Mouse (Mus musculus): ENCODE measurements at regions not wholly inside any gene's neighbourhood (a gene's known extent, or its start where the extent isn't known, plus 50 kb on each side); places are given as distances from the start of the nearest gene placed in this dataset.

GRCm38 (mm10) chr3:130853866-130854265 is 123.7 kb upstream of the Rpl34 start:
- WGBS (ENCODE audit: insufficient replicate concordance): 71% methylated on average over 9 of the region's 9 CpGs
- Histone ChIP-seq H3K4me1 (replicated peaks; ENCODE audit: control insufficient read depth in 2 of 2, insufficient read depth in 2 of 2, low read length in 1 of 2) (no peaks in the 10 kb centered on the region; a peak in 1 of 4 replicates), H3K27me3 (ENCODE audit: control insufficient read depth, insufficient read depth, low read length) (no peaks in the 10 kb centered on the region), H3K27ac (no peak overlapping the region), H3K4me3 (ENCODE audit: insufficient read depth in 1 of 2, low read depth in 2 of 2, low read length in 2 of 2) (no peak overlapping the region), H3K4me2 (ENCODE audit: low read depth) (no peak overlapping the region), H3K9me3 (ENCODE audit: control insufficient read depth, low read length) (no peaks in the 10 kb centered on the region), H3K9ac (replicated peaks) (no peak overlapping the region), H3K36me3 (replicated peaks; ENCODE audit: control insufficient read depth, insufficient read depth, low read depth) (no peaks in the 10 kb centered on the region)
- ATAC-seq (ENCODE audit: insufficient read depth) (no peak), DNase-seq (ENCODE audit: low read depth in 3 of 3, low spot score in 3 of 3) (no peak)
- no peak for TF ChIP-seq CTCF (IDR thresholded peaks at IDR 0.05; ENCODE audit: low read depth)
- TF ChIP-seq EP300 (IDR thresholded peaks at IDR 0.05; ENCODE audit: low read depth): no peak

DNA sequence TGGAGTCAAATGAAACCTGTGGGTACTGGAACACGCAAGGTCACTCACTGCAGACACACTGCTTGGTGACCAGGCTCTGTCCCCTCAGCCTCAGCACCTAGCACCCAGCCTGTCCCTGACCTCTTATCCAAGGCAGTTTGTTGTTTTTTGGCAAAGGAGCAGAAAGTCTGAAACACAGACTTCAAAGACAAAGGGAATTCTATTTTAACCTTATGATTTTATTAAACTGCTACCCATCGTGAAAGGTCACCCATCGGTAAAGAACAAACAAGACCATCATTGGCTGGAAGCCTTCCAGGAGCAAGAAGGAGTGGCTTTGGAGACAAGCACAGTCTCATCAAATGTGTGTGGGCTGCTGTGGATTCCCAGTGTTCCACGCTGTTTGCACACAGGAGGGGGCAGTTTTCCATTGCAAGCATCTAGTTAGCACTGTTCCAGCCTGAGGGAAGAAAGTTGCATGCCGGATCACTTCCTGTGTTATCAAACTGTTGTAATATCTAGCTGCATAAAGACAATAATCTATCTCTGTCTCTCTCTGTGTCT is 120.6 kb upstream of the Rpl34 start:
- no peak for ATAC-seq (ENCODE audit: insufficient read depth)
- WGBS (ENCODE audit: insufficient replicate concordance): 53% methylated on average over 5 of the region's 5 CpGs
- no peaks in the 10 kb centered on the region; a peak in 1 of 4 replicates for H3K4me1 ChIP-seq (replicated peaks; ENCODE audit: control insufficient read depth in 2 of 2, insufficient read depth in 2 of 2, low read length in 1 of 2)
- TF ChIP-seq CTCF (IDR thresholded peaks at IDR 0.05; ENCODE audit: low read depth) (no peak), EP300 (IDR thresholded peaks at IDR 0.05; ENCODE audit: low read depth) (no peak)
- no peaks in the 10 kb centered on the region for H3K9me3 ChIP-seq (ENCODE audit: control insufficient read depth, low read length)
- DNase-seq (ENCODE audit: low read depth in 3 of 3, low spot score in 3 of 3): no peak
- H3K4me3 ChIP-seq (ENCODE audit: insufficient read depth in 1 of 2, low read depth in 2 of 2, low read length in 2 of 2): no peak overlapping the region
- no peaks in the 10 kb centered on the region for H3K36me3 ChIP-seq (replicated peaks; ENCODE audit: control insufficient read depth, insufficient read depth, low read depth)
- H3K27ac ChIP-seq: no peak overlapping the region
- no peak overlapping the region for H3K9ac ChIP-seq (replicated peaks)
- H3K4me2 ChIP-seq (ENCODE audit: low read depth): no peak overlapping the region
- H3K27me3 ChIP-seq (ENCODE audit: control insufficient read depth, insufficient read depth, low read length): no peaks in the 10 kb centered on the region

GRCm38 (mm10) chr3:130841755-130842154 is 111.6 kb upstream of the Rpl34 start:
- Histone ChIP-seq H3K36me3 (replicated peaks; ENCODE audit: control insufficient read depth, insufficient read depth, low read depth) (no peaks in the 10 kb centered on the region), H3K4me3 (ENCODE audit: insufficient read depth in 1 of 2, low read depth in 2 of 2, low read length in 2 of 2) (no peak overlapping the region), H3K27me3 (ENCODE audit: control insufficient read depth, insufficient read depth, low read length) (no peaks in the 10 kb centered on the region), H3K4me1 (replicated peaks; ENCODE audit: control insufficient read depth in 2 of 2, insufficient read depth in 2 of 2, low read length in 1 of 2) (no peaks in the 10 kb centered on the region), H3K27ac (no peak overlapping the region), H3K9ac (replicated peaks) (no peak overlapping the region), H3K9me3 (ENCODE audit: control insufficient read depth, low read length) (no peaks in the 10 kb centered on the region), H3K4me2 (ENCODE audit: low read depth) (no peak overlapping the region)
- TF ChIP-seq CTCF (IDR thresholded peaks at IDR 0.05; ENCODE audit: low read depth) (no peak), EP300 (IDR thresholded peaks at IDR 0.05; ENCODE audit: low read depth) (no peak)
- no peak for ATAC-seq (ENCODE audit: insufficient read depth)
- 53% methylated on average over 1 of the region's 1 CpGs for WGBS (ENCODE audit: insufficient replicate concordance)
- no peak for DNase-seq (ENCODE audit: low read depth in 3 of 3, low spot score in 3 of 3)

DNA sequence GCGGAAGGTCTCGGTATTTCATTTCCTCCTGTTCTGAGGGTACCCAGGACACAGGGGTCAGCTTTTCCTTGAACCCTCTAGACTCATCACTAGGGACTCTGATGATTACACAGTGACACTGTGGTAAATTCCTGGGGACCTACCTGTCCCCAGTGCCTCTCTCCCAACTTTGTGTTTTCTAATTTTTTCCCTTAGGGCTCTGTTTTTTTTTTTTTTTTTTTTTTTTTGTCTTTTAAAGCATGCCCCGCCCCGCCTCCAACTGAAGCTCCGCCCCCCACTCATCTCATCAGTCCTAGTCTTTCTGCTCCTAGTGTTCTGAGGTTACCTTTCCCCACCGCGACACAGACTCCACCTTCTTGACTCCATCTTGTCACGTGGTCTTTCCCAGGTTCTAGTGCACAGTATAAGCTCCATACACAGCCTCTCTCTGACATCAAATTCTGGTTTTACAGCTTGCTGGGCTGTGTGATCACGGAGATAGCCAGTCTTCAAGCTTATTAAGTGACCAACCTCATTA is 109.8 kb upstream of the Rpl34 start:
- DNase-seq (ENCODE audit: low read depth in 3 of 3, low spot score in 3 of 3) (no peak), ATAC-seq (ENCODE audit: insufficient read depth) (no peak)
- H3K9me3 ChIP-seq (ENCODE audit: control insufficient read depth, low read length): no peaks in the 10 kb centered on the region
- no peaks in the 10 kb centered on the region for H3K4me1 ChIP-seq (replicated peaks; ENCODE audit: control insufficient read depth in 2 of 2, insufficient read depth in 2 of 2, low read length in 1 of 2)
- no peak overlapping the region for H3K27ac ChIP-seq
- TF ChIP-seq EP300 (IDR thresholded peaks at IDR 0.05; ENCODE audit: low read depth) (no peak), CTCF (IDR thresholded peaks at IDR 0.05; ENCODE audit: low read depth) (no peak)
- no peak overlapping the region for H3K4me2 ChIP-seq (ENCODE audit: low read depth)
- H3K36me3 ChIP-seq (replicated peaks; ENCODE audit: control insufficient read depth, insufficient read depth, low read depth): no peaks in the 10 kb centered on the region
- no peak overlapping the region for H3K9ac ChIP-seq (replicated peaks)
- no peaks in the 10 kb centered on the region for H3K27me3 ChIP-seq (ENCODE audit: control insufficient read depth, insufficient read depth, low read length)
- H3K4me3 ChIP-seq (ENCODE audit: insufficient read depth in 1 of 2, low read depth in 2 of 2, low read length in 2 of 2): no peak overlapping the region
- WGBS (ENCODE audit: insufficient replicate concordance): 66% methylated on average over 9 of the region's 9 CpGs

GRCm38 (mm10) chr3:130838626-130839422 is 108.6 kb upstream of the Rpl34 start:
- no peak for TF ChIP-seq CTCF (IDR thresholded peaks at IDR 0.05; ENCODE audit: low read depth)
- TF ChIP-seq EP300 (IDR thresholded peaks at IDR 0.05; ENCODE audit: low read depth): no peak
- Histone ChIP-seq H3K9ac (replicated peaks) (no peak overlapping the region), H3K36me3 (replicated peaks; ENCODE audit: control insufficient read depth, insufficient read depth, low read depth) (no peaks in the 10 kb centered on the region), H3K27me3 (ENCODE audit: control insufficient read depth, insufficient read depth, low read length) (no peaks in the 10 kb centered on the region), H3K4me3 (ENCODE audit: insufficient read depth in 1 of 2, low read depth in 2 of 2, low read length in 2 of 2) (no peak overlapping the region), H3K27ac (no peak overlapping the region), H3K4me2 (ENCODE audit: low read depth) (no peak overlapping the region), H3K4me1 (replicated peaks; ENCODE audit: control insufficient read depth in 2 of 2, insufficient read depth in 2 of 2, low read length in 1 of 2) (no peaks in the 10 kb centered on the region), H3K9me3 (ENCODE audit: control insufficient read depth, low read length) (no peaks in the 10 kb centered on the region)
- WGBS (ENCODE audit: insufficient replicate concordance): 78% methylated on average over 19 of the region's 19 CpGs
- no peak for DNase-seq (ENCODE audit: low read depth in 3 of 3, low spot score in 3 of 3)
- no peak for ATAC-seq (ENCODE audit: insufficient read depth)

Data from liver, embryonic 14.5 days (tissue).